Comparison of ENCODE assay signal across 17 mouse cellular contexts in the genomic region with DNA sequence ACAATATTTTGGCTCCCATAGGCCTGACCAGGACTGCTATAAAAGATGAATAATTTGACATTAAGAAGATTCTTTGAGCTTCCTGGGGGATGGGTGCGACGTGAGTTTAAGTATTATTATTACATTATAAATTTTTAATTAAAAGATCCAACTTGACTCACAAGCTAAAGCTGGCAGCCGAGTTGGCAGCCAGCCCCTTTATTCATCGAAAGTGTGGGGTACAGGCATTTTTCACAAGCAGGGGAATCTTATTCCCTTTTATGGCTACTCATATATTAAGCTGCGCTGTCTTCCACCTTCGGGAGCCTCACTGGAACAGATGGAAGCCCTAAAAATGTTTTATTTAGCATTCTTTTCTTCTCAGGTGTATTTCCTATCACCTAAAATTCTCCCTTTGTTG.
"Had no signal": no experiment of that assay in that cellular context is flagged by ENCODE, and none has a peak within 500 bp of the region (broad histone marks: within the 10 kb centered on the region; RNA-seq: fewer than 3 reads in every experiment).

No protein-coding gene starts in this region.

- H3K4me3 ChIP-seq: intestine, embryonic 15.5 days; limb, embryonic 10.5 days; liver, embryonic 15.5 days; megakaryocyte, embryonic 14.5 days; midbrain, embryonic 12.5 days had no signal

- H3K27me3 ChIP-seq: intestine, embryonic 15.5 days; liver, embryonic 15.5 days; midbrain, embryonic 12.5 days had no signal

- DNase-seq: kidney, adult 18-20 months; kidney, postnatal 10 days; kidney, postnatal 4 days; lung, embryonic 14.5 days; lung, postnatal 10 days; retina, postnatal 1 day; right cerebral cortex, postnatal 4 days; spleen, adult 18-20 months; thymus, adult 18-20 months; thymus, postnatal 14 days had no signal

- H3K4me1 ChIP-seq: liver, embryonic 15.5 days; megakaryocyte, embryonic 14.5 days had no signal

- H3K9ac ChIP-seq: intestine, embryonic 15.5 days; liver, embryonic 15.5 days; lung, embryonic 14.5 days; midbrain, embryonic 12.5 days had no signal

- H3K9me3 ChIP-seq: intestine, embryonic 15.5 days; limb, embryonic 10.5 days; liver, embryonic 15.5 days; megakaryocyte, embryonic 14.5 days; midbrain, embryonic 12.5 days had no signal

- H3K36me3 ChIP-seq: intestine, embryonic 15.5 days; limb, embryonic 10.5 days; liver, embryonic 15.5 days; midbrain, embryonic 12.5 days had no signal

- H3K27ac ChIP-seq: intestine, embryonic 15.5 days; limb, embryonic 10.5 days; liver, embryonic 15.5 days; macrophage; midbrain, embryonic 12.5 days had no signal

- ATAC-seq: intestine, embryonic 15.5 days had no signal

- H3K4me2 ChIP-seq: intestine, embryonic 15.5 days; liver, embryonic 11.5 days; liver, embryonic 15.5 days; lung, embryonic 14.5 days; midbrain, embryonic 12.5 days had no signal
